Mouse (Mus musculus): Measurements from ENCODE around the gene Wdr72. TPM values are rescaled to one million over a fixed set of nuclear protein-coding genes. Genes with fewer than 3 reads are reported as not detected.

Wdr72 gene
- polyA plus RNA-seq, 1 experiment from 2014 or later = 3.6 TPM

DNA sequence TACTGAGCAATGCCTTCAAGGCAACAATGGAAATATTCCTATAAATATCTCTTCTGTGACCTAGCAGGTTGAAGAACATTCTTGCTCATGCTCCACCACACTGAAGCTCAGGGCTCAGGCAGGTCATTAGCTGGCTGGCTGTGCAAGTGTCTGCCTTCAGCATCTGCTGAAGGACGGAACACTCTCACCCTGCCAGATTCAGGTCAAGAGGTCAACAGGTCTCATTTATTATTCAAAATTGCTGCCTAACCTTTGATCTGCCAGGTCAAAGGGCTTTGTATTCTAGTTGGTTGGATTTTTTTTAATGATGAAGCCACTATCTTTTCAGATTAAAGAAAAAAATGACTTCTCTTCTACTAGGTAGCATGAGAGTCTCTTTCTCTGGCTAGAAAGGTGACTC lies 139.3 kb downstream of the Wdr72 start:
- 49% methylated on average over 1 of the region's 1 CpGs for WGBS
- Histone ChIP-seq H3K9ac (ENCODE audit: low read depth, low read length) (no peak overlapping the region), H3K4me1 (replicated peaks; ENCODE audit: insufficient read depth, low read length) (no peaks in the 10 kb centered on the region), H3K27me3 (ENCODE audit: insufficient read depth, low read length) (no peaks in the 10 kb centered on the region), H3K27ac (no peak overlapping the region), H3K9me3 (replicated peaks; ENCODE audit: low read length) (no peaks in the 10 kb centered on the region), H3K36me3 (ENCODE audit: insufficient read depth, low read length) (no peaks in the 10 kb centered on the region), H3K4me2 (ENCODE audit: low read length) (no peak overlapping the region), H3K4me3 (replicated peaks; ENCODE audit: low read depth, low read length) (no peak overlapping the region)
- no peak for TF ChIP-seq CTCF (IDR thresholded peaks at IDR 0.05; ENCODE audit: low read depth)
- DNase-seq (ENCODE audit: low spot score) (no peak), ATAC-seq (replicated peaks; ENCODE audit: low FRiP score, low read depth) (no peak)

DNA sequence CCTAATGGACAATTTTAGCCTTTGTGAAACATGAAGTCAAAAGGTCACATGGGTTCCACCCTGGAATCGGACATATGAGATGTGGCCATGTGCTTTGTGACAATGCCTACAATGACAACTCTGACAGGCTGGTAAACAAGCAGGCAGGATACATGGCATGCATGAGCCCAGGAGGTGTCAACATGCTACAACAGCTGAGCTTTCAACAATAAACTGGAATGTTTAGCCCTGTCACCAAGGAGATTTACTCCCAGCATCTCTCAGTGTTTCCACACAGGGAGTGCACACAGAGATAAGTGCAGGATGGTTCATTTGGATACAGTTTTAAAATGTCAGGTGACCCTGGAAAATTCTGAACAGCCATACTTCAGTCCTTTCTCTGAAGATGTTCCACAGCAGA lies 140.4 kb downstream of the Wdr72 start:
- no peaks in the 10 kb centered on the region for H3K27me3 ChIP-seq (ENCODE audit: insufficient read depth, low read length)
- no peaks in the 10 kb centered on the region for H3K9me3 ChIP-seq (replicated peaks; ENCODE audit: low read length)

DNA sequence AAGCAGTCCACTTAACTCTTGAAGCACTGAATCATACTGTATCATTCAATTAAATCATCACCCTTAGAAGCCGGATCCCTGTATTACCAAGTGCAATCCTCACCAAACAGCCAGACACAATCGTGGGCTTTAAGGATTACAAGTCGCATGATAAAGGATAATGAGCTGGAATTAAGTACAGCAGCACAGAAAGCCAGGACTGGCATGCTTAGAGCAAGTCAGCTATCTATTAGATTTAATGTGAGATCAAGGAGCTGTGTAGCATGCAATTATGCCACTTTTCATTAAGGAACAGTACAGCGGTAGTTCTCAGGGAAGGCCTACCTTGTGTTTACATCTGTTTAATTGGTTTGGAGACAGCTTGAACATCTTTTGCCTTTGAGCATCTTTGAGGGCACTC lies 148.2 kb downstream of the Wdr72 start:
- Histone ChIP-seq H3K9ac (ENCODE audit: low read depth, low read length) (no peak overlapping the region), H3K4me3 (replicated peaks; ENCODE audit: low read depth, low read length) (no peak overlapping the region), H3K27ac (no peak overlapping the region), H3K27me3 (ENCODE audit: insufficient read depth, low read length) (no peaks in the 10 kb centered on the region), H3K9me3 (replicated peaks; ENCODE audit: low read length) (no peaks in the 10 kb centered on the region), H3K4me2 (ENCODE audit: low read length) (no peak overlapping the region), H3K4me1 (replicated peaks; ENCODE audit: insufficient read depth, low read length) (no peaks in the 10 kb centered on the region), H3K36me3 (ENCODE audit: insufficient read depth, low read length) (no peaks in the 10 kb centered on the region)
- WGBS = 78% methylated on average over 4 of the region's 4 CpGs
- no peak for TF ChIP-seq CTCF (IDR thresholded peaks at IDR 0.05; ENCODE audit: low read depth)
- DNase-seq (ENCODE audit: low spot score) (no peak), ATAC-seq (replicated peaks; ENCODE audit: low FRiP score, low read depth) (no peak)

More for the DNA sequence above, 140.4 kb downstream of the Wdr72 start:
- Histone ChIP-seq H3K36me3 (ENCODE audit: insufficient read depth, low read length) (no peaks in the 10 kb centered on the region), H3K27ac (no peak overlapping the region), H3K4me3 (replicated peaks; ENCODE audit: low read depth, low read length) (no peak overlapping the region), H3K4me1 (replicated peaks; ENCODE audit: insufficient read depth, low read length) (no peaks in the 10 kb centered on the region), H3K4me2 (ENCODE audit: low read length) (no peak overlapping the region), H3K9ac (ENCODE audit: low read depth, low read length) (no peak overlapping the region)
- 39% methylated on average over 1 of the region's 1 CpGs for WGBS
- no peak for DNase-seq (ENCODE audit: low spot score)
- ATAC-seq (replicated peaks; ENCODE audit: low FRiP score, low read depth) = no peak
- no peak for TF ChIP-seq CTCF (IDR thresholded peaks at IDR 0.05; ENCODE audit: low read depth)

- Histone ChIP-seq H3K9me3 (replicated peaks; ENCODE audit: low read length) (no peaks in the 10 kb centered on the region), H3K27me3 (ENCODE audit: insufficient read depth, low read length) (no peaks in the 10 kb centered on the region), H3K9ac (ENCODE audit: low read depth, low read length) (no peak overlapping the region), H3K4me3 (replicated peaks; ENCODE audit: low read depth, low read length) (no peak overlapping the region), H3K4me2 (ENCODE audit: low read length) (no peak overlapping the region), H3K4me1 (replicated peaks; ENCODE audit: insufficient read depth, low read length) (no peaks in the 10 kb centered on the region), H3K36me3 (ENCODE audit: insufficient read depth, low read length) (no peaks in the 10 kb centered on the region), H3K27ac (no peak overlapping the region)
- TF ChIP-seq CTCF (IDR thresholded peaks at IDR 0.05; ENCODE audit: low read depth) = no peak
- WGBS = 51% methylated on average over 14 of the region's 14 CpGs
- ATAC-seq (replicated peaks; ENCODE audit: low FRiP score, low read depth) (no peak), DNase-seq (ENCODE audit: low spot score) (no peak)
Observed at GRCm38 (mm10) chr9:74277752-74278385, 167.7 kb downstream of the Wdr72 start.

DNA sequence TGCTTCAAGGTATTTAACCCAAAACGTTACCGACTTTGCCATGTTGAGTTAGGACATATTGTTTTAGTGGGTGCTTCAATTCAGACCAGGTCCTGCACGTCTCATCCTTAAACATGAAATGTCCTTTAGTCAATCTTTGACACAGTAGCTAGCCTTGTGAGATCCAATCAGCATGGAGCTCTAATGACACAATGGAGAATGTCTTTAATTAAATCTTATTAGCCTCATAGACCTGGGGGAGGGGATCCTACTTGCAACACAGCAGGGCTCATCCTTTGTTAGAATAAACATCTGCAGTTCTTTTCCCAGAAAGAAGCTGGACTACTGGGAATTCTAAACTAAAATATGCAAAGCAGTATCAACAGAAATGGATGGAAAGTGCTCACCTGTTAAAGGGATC lies 171.9 kb downstream of the Wdr72 start:
- ATAC-seq (replicated peaks; ENCODE audit: low FRiP score, low read depth) = no peak
- Histone ChIP-seq H3K27me3 (ENCODE audit: insufficient read depth, low read length) (no peaks in the 10 kb centered on the region), H3K4me1 (replicated peaks; ENCODE audit: insufficient read depth, low read length) (no peaks in the 10 kb centered on the region), H3K36me3 (ENCODE audit: insufficient read depth, low read length) (no peaks in the 10 kb centered on the region), H3K4me2 (ENCODE audit: low read length) (no peak overlapping the region), H3K9ac (ENCODE audit: low read depth, low read length) (no peak overlapping the region), H3K4me3 (replicated peaks; ENCODE audit: low read depth, low read length) (no peak overlapping the region), H3K9me3 (replicated peaks; ENCODE audit: low read length) (no peaks in the 10 kb centered on the region), H3K27ac (no peak overlapping the region)
- no peak for TF ChIP-seq CTCF (IDR thresholded peaks at IDR 0.05; ENCODE audit: low read depth)
- no peak for DNase-seq (ENCODE audit: low spot score)
- 62% methylated on average over 3 of the region's 3 CpGs for WGBS

GRCm38 (mm10) chr9:74286210-74286609 lies 176.1 kb downstream of the Wdr72 start:
- ATAC-seq (replicated peaks; ENCODE audit: low FRiP score, low read depth) = no peak
- DNase-seq (ENCODE audit: low spot score) = peak; percentile 73

DNA sequence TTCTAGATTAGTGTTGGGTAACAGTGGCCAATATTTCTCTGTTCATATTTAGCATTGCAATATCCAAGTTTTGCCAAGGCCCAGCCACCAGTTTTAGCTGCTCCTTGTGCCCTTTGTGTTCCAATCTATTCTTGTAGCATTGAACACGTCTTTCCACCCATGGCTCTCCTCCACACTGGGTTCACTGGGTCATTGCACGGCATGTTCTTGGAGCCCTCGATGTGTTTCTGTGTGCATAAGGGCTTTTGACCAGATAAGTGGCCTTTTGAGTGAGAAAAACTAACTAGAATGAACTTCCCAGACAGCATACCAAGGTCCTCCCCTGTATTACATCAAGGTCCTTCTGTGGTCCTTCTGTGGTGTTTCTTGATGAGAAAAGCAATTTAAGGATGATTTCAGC lies 184.3 kb downstream of the Wdr72 start:
- 72% methylated on average over 3 of the region's 3 CpGs for WGBS
- Histone ChIP-seq H3K4me3 (replicated peaks; ENCODE audit: low read depth, low read length) (no peak overlapping the region), H3K9me3 (replicated peaks; ENCODE audit: low read length) (no peaks in the 10 kb centered on the region), H3K4me1 (replicated peaks; ENCODE audit: insufficient read depth, low read length) (no peaks in the 10 kb centered on the region), H3K4me2 (ENCODE audit: low read length) (no peak overlapping the region), H3K9ac (ENCODE audit: low read depth, low read length) (no peak overlapping the region), H3K27me3 (ENCODE audit: insufficient read depth, low read length) (no peaks in the 10 kb centered on the region), H3K27ac (no peak overlapping the region), H3K36me3 (ENCODE audit: insufficient read depth, low read length) (no peaks in the 10 kb centered on the region)
- ATAC-seq (replicated peaks; ENCODE audit: low FRiP score, low read depth) (no peak), DNase-seq (ENCODE audit: low spot score) (no peak)
- TF ChIP-seq CTCF (IDR thresholded peaks at IDR 0.05; ENCODE audit: low read depth) = no peak

More at GRCm38 (mm10) chr9:74286210-74286609, 176.1 kb downstream of the Wdr72 start:
- H3K4me1 ChIP-seq (replicated peaks; ENCODE audit: insufficient read depth, low read length) = no peaks in the 10 kb centered on the region
- H3K27me3 ChIP-seq (ENCODE audit: insufficient read depth, low read length) = no peaks in the 10 kb centered on the region
- no peaks in the 10 kb centered on the region for H3K36me3 ChIP-seq (ENCODE audit: insufficient read depth, low read length)
- peak; percentile 59 for TF ChIP-seq CTCF (IDR thresholded peaks at IDR 0.05; ENCODE audit: low read depth)
- no peak overlapping the region for H3K27ac ChIP-seq
- 41% methylated on average over 2 of the region's 2 CpGs for WGBS
- no peaks in the 10 kb centered on the region for H3K9me3 ChIP-seq (replicated peaks; ENCODE audit: low read length)
- no peak overlapping the region for H3K9ac ChIP-seq (ENCODE audit: low read depth, low read length)
- no peak overlapping the region for H3K4me3 ChIP-seq (replicated peaks; ENCODE audit: low read depth, low read length)
- H3K4me2 ChIP-seq (ENCODE audit: low read length) = no peak overlapping the region
